Mouse (Mus musculus) stomach, postnatal 0 days (tissue): Measurements from ENCODE around the gene Rbm45. TPM values are rescaled to one million over a fixed set of nuclear protein-coding genes. Genes with fewer than 3 reads are reported as not detected.

ENCODE experiments used
- ATAC-seq: fragments of 200-750 bp; cut with Nextera tagmentation; 2 replicates; pipeline ENCODE4 v1.8.0; 2017; ENCODE audit not compliant: low FRiP score, low TSS enrichment
- DNase-seq: peaks from one replicate; pipeline ENCODE4 v3.0.0-alpha.2; 2016; ENCODE audit warnings: low spot score
- H3K27ac ChIP-seq: fragments of 300-500 bp; sonication (generic); replicated peaks from 2 replicates; pipeline ENCODE4 v1.5.1; 2014; ENCODE audit warnings: mild to moderate bottlenecking, control low read depth
- H3K27me3 ChIP-seq: fragments of 300-500 bp; sonication (generic); 2 replicates; pipeline ENCODE4 v1.6.1; 2014; ENCODE audit warnings: low read length; ENCODE audit not compliant: control insufficient read depth, insufficient read depth
- H3K36me3 ChIP-seq: fragments of 300-500 bp; sonication (generic); 2 replicates; pipeline ENCODE4 v1.6.1; 2014; ENCODE audit warnings: low read length, mixed read lengths; ENCODE audit not compliant: control insufficient read depth, insufficient read depth
- H3K4me1 ChIP-seq: fragments of 300-500 bp; sonication (generic); replicated peaks from 2 replicates; pipeline ENCODE4 v1.6.1; 2014; ENCODE audit warnings: antibody characterized with exemption; ENCODE audit not compliant: control insufficient read depth, insufficient read depth
- H3K4me2 ChIP-seq: fragments of 300-500 bp; sonication (generic); replicated peaks from 2 replicates; pipeline ENCODE4 v1.6.1; 2014; ENCODE audit warnings: low read depth, mild to moderate bottlenecking, control low read depth, moderate library complexity
- H3K4me3 ChIP-seq: fragments of 300-500 bp; sonication (generic); 2 replicates; pipeline ENCODE4 v1.5.1; 2014; ENCODE audit warnings: low read depth, low read length, control low read depth
- H3K9ac ChIP-seq: fragments of 300-500 bp; sonication (generic); 2 replicates; pipeline ENCODE4 v1.6.1; 2014; ENCODE audit warnings: mild to moderate bottlenecking, low read length, control low read depth, mixed read lengths
- H3K9me3 ChIP-seq: fragments of 300-500 bp; sonication (generic); 2 replicates; pipeline ENCODE4 v1.6.1; 2016; ENCODE audit warnings: low read length; ENCODE audit not compliant: control insufficient read depth
- CTCF ChIP-seq: IDR thresholded peaks from 2 replicates; pipeline ENCODE4 v1.5.1; 2016; ENCODE audit warnings: antibody characterized with exemption, low read depth, mild to moderate bottlenecking, moderate library complexity
- EP300 ChIP-seq: optimal IDR thresholded peaks from 2 replicates; pipeline ENCODE3; 2016; ENCODE audit warnings: antibody characterized with exemption
- WGBS: fragments of 180-500 bp; shearing (Covaris S2); extraction: QIAGEN DNeasy Blood & Tissue Kit; methylation state at CpG from one replicate; pipeline ENCODE4 v1.1.7; 2014; 5-methylcytosine and 5-hydroxymethylcytosine counted together
- polyA plus RNA-seq: library from polyadenylated mRNA; unstranded; fragments of >200 nt; fragmentation: Nextera tagmentation; extraction: Ambion mirVana; gene quantifications from 2 replicates; pipeline ENCODE4 v1.2.1, GENCODE M21; 2015

The Rbm45 gene
- 7.8 and 8.9 TPM in 2 replicates for polyA plus RNA-seq

- Histone ChIP-seq H3K4me2 (peak within 1 kb of the TSS; percentile 96), H3K27me3 (no peaks in the 10 kb centered on the region), H3K9ac (peak within 1 kb of the TSS; percentile 70), H3K27ac (peak within 1 kb of the TSS; percentile 42), H3K4me1 (peaks cover 2% of the 10 kb centered on the region; the same call in 1 of the 2 replicates), H3K36me3 (peaks cover 9% of the 10 kb centered on the region; the same call in 1 of the 2 replicates), H3K9me3 (no peaks in the 10 kb centered on the region), H3K4me3 (peak within 1 kb of the TSS; percentile 70)
- TF ChIP-seq EP300 (no peak), CTCF (peak; percentile 89)
- under 1% methylated on average over 61 of the region's 61 CpGs for WGBS
- DNase-seq (peak; percentile 92), ATAC-seq (peak; percentile 94)
Observed at GRCm38 (mm10) chr2:76369821-76370655, at the start of gene Rbm45. Gene Rbm45 (plus strand): TSS chr2:76369984.

- no peak for DNase-seq
- H3K9ac ChIP-seq, result no peak overlapping the region
- no peak overlapping the region for H3K4me2 ChIP-seq
- H3K27ac ChIP-seq, result no peak overlapping the region
- 91% methylated on average over 6 of the region's 6 CpGs for WGBS
- H3K27me3 ChIP-seq, result no peaks in the 10 kb centered on the region
- TF ChIP-seq CTCF, result no peak
- no peak for TF ChIP-seq EP300
- no peaks in the 10 kb centered on the region for H3K4me1 ChIP-seq
- H3K4me3 ChIP-seq, result no peak overlapping the region
- H3K36me3 ChIP-seq, result no peaks in the 10 kb centered on the region
- H3K9me3 ChIP-seq, result no peaks in the 10 kb centered on the region
- no peak for ATAC-seq
Observed at GRCm38 (mm10) chr2:76320336-76320735, 49.4 kb upstream of the Rbm45 start.

- Histone ChIP-seq H3K4me3 (no peak overlapping the region), H3K27ac (no peak overlapping the region), H3K9me3 (no peaks in the 10 kb centered on the region), H3K27me3 (no peaks in the 10 kb centered on the region), H3K4me2 (no peak overlapping the region), H3K36me3 (no peaks in the 10 kb centered on the region), H3K9ac (no peak overlapping the region), H3K4me1 (no peaks in the 10 kb centered on the region)
- ATAC-seq, result no peak
- WGBS, result 83% methylated on average over 21 of the region's 21 CpGs
- TF ChIP-seq EP300 (no peak), CTCF (no peak)
- DNase-seq, result no peak
Observed at GRCm38 (mm10) chr2:76323185-76323875, 46.5 kb upstream of the Rbm45 start.

DNA sequence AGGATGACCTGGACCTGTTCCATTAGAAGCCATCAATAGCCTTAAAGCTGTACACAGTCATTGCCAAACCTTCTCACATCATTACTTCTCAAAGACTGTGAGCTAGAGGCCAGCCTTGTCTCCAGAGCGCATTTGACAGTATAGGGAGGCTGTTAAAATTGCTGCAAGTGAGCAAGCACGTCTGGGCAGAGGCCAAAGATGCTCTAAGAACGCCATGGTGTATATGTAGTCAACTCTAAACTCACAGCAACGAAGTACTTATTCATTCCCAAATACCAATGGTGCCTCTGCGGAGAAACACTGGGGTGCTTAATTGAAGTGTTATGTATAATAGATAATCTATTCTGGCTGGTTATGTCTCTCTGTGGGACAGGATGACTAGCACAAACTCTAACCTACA lies 45.3 kb upstream of the Rbm45 start:
- H3K36me3 ChIP-seq, result no peaks in the 10 kb centered on the region
- DNase-seq, result no peak
- no peak for ATAC-seq
- 75% methylated on average over 5 of the region's 5 CpGs for WGBS
- no peaks in the 10 kb centered on the region for H3K4me1 ChIP-seq
- H3K9ac ChIP-seq, result no peak overlapping the region
- no peaks in the 10 kb centered on the region for H3K9me3 ChIP-seq
- no peak overlapping the region for H3K27ac ChIP-seq
- H3K4me3 ChIP-seq, result no peak overlapping the region
- TF ChIP-seq EP300 (no peak), CTCF (no peak)
- H3K27me3 ChIP-seq, result no peaks in the 10 kb centered on the region
- no peak overlapping the region for H3K4me2 ChIP-seq

- no peak for DNase-seq
- Histone ChIP-seq H3K9ac (no peak overlapping the region), H3K36me3 (no peaks in the 10 kb centered on the region), H3K9me3 (no peaks in the 10 kb centered on the region), H3K4me1 (no peaks in the 10 kb centered on the region), H3K27ac (no peak overlapping the region), H3K4me2 (no peak overlapping the region), H3K27me3 (no peaks in the 10 kb centered on the region), H3K4me3 (no peak overlapping the region)
- TF ChIP-seq EP300 (no peak), CTCF (no peak)
- 92% methylated on average over 3 of the region's 3 CpGs for WGBS
- no peak for ATAC-seq
Observed at GRCm38 (mm10) chr2:76326161-76326560, 43.6 kb upstream of the Rbm45 start.

GRCm38 (mm10) chr2:76330081-76330480 lies 39.7 kb upstream of the Rbm45 start:
- no peaks in the 10 kb centered on the region for H3K4me1 ChIP-seq
- H3K4me2 ChIP-seq, result no peak overlapping the region
- no peaks in the 10 kb centered on the region for H3K36me3 ChIP-seq
- TF ChIP-seq CTCF (no peak), EP300 (no peak)
- no peak for ATAC-seq
- DNase-seq, result no peak
- no peak overlapping the region for H3K27ac ChIP-seq
- 85% methylated on average over 5 of the region's 5 CpGs for WGBS
- no peak overlapping the region for H3K4me3 ChIP-seq
- no peaks in the 10 kb centered on the region for H3K9me3 ChIP-seq
- H3K9ac ChIP-seq, result no peak overlapping the region
- no peaks in the 10 kb centered on the region for H3K27me3 ChIP-seq
